Mouse (Mus musculus): Measurements from ENCODE around the gene Timm10. TPM values are rescaled to one million over a fixed set of nuclear protein-coding genes. Genes with fewer than 3 reads are reported as not detected.

Timm10 gene
- polyA plus RNA-seq, 1 experiment = 25.3 TPM

DNA sequence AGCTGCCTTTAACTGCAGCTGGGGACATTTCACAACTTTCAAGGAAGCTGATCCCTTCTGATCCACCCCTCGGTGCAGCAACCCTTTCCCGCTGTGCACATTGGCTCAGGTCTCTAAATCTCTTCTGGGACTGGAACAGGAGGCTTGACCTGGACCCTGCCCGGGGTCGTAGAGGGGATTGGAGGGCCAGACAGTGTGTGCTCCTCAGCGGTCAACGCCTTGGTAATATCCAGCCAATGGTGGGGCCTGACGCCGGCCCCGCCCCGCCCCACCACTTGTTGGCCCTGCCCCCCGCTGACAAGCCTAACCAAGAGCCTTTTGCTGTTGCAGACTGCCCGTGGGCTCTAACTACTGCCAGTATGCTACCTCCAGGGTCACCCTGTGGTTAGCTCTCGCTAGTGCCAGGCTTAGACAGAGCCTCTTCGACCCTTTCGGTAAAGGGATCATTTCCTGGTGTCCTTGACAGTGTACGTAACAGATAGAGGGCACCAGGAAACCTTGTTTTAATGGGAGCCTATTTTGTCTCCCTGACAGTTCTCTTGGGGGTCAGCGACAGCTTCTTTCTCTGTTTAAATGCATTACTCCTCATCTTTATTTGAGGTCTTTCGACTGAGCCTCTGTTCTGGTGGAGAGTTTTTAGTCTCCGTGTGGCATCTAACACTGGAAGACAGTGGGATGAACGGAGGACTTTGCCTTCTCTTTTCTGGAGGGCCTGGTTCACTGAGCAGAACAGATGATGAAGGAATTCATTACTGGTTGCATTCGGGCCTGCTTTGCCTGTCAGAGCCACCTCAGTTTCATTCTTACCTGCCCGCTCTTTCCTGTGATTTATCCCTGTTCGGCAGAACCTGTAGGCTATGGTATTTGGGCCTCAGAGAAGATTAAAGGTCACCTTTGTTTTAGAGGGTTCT lies 24.6 kb downstream of the Timm10 start:
- H3K4me3 ChIP-seq (ENCODE audit: insufficient read depth, low read length) = no peak overlapping the region
- TF ChIP-seq POLR2A (IDR thresholded peaks at IDR 0.05; ENCODE audit: low read depth, low read length) (no peak), CTCF (IDR thresholded peaks at IDR 0.05; ENCODE audit: borderline replicate concordance, insufficient read depth, low read length) (no peak)
- no peaks in the 10 kb centered on the region for H3K4me1 ChIP-seq (ENCODE audit: control insufficient read depth, insufficient read depth, low read length)
- H3K27ac ChIP-seq (ENCODE audit: insufficient read depth, low read length) = no peak overlapping the region

GRCm38 (mm10) chr2:84855732-84856131 lies 28.9 kb downstream of the Timm10 start:
- TF ChIP-seq POLR2A (IDR thresholded peaks at IDR 0.05; ENCODE audit: low read depth, low read length) (no peak), CTCF (IDR thresholded peaks at IDR 0.05; ENCODE audit: borderline replicate concordance, insufficient read depth, low read length) (peak; percentile 80; the same call in 1 of the 2 replicates)
- Histone ChIP-seq H3K4me3 (ENCODE audit: insufficient read depth, low read length) (no peak overlapping the region), H3K27ac (ENCODE audit: insufficient read depth, low read length) (no peak overlapping the region), H3K4me1 (ENCODE audit: control insufficient read depth, insufficient read depth, low read length) (0 out of 2 replicates have a peak, but pooled peaks cover 3% of the 10 kb centered on the region)

DNA sequence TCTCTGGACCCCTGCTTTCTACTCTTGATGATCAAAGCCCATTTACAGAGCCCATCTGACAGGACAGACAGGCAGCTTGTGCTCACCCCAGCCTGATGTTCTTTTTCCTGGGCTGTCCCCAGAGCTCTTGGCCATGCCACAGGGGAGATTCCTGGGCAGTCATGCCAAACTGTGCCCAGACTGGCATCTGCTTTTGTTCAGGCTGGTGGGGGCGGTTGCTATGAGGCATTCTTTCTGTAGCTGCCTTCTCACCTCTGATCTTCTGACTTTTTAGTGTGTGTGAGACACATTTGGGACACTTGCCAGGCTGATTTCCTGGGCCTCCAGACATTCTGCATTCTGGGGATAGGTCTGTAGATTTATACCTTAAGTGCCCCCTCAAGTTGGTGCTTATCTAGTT lies 31.8 kb downstream of the Timm10 start:
- no peak overlapping the region for H3K27ac ChIP-seq (ENCODE audit: insufficient read depth, low read length)
- 0 out of 2 replicates have a peak, but pooled peaks cover 3% of the 10 kb centered on the region for H3K4me1 ChIP-seq (ENCODE audit: control insufficient read depth, insufficient read depth, low read length)
- TF ChIP-seq CTCF (IDR thresholded peaks at IDR 0.05; ENCODE audit: borderline replicate concordance, insufficient read depth, low read length) (no peak), POLR2A (IDR thresholded peaks at IDR 0.05; ENCODE audit: low read depth, low read length) (no peak)
- no peak overlapping the region for H3K4me3 ChIP-seq (ENCODE audit: insufficient read depth, low read length)

DNA sequence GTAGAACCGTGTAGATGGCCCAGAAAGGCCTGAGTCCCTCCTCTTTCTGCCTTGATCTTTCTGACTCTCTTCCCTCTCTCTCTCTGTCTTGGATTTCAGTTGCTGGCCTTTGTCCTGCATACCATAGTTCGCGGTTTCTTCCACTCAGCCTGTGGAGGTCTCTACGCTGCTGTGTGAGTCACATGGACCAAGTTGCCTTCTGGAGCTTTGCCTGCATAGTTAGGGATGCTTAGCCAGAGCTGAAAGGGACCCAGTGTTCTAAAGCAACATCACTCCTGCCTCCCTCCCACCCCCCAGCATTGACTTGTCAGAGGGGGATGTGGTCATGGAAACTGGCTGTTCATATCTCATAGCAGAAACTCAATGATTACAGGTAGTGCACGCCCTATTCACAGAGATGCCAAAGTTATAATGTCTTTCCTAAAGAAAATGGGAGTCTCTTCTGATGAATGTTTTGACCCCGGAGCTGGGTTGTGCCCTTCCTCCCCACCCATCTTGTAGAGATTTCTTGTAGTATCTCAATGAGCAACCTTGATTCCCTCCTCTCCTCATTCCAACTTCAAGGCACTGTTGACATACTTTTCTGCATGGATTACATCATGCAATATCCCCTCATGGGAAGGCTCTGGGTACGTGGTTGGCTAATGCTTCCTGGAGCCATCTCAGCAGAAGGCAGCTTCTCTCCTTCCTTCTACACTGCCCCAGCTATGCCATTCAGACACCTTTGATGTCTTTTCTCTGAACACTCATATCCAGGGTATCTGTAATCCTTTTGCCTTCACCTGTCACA lies 33.4 kb downstream of the Timm10 start:
- Histone ChIP-seq H3K27ac (ENCODE audit: insufficient read depth, low read length) (peak overlapping the region; percentile 35), H3K4me1 (ENCODE audit: control insufficient read depth, insufficient read depth, low read length) (0 out of 2 replicates have a peak, but pooled peaks cover 3% of the 10 kb centered on the region)

GRCm38 (mm10) chr2:84861430-84861829 lies 34.6 kb downstream of the Timm10 start:
- TF ChIP-seq POLR2A (IDR thresholded peaks at IDR 0.05; ENCODE audit: low read depth, low read length) (no peak), CTCF (IDR thresholded peaks at IDR 0.05; ENCODE audit: borderline replicate concordance, insufficient read depth, low read length) (no peak)
- Histone ChIP-seq H3K27ac (ENCODE audit: insufficient read depth, low read length) (no peak overlapping the region), H3K4me3 (ENCODE audit: insufficient read depth, low read length) (no peak overlapping the region), H3K4me1 (ENCODE audit: control insufficient read depth, insufficient read depth, low read length) (0 out of 2 replicates have a peak, but pooled peaks cover 3% of the 10 kb centered on the region)

More for the DNA sequence above, 33.4 kb downstream of the Timm10 start:
- no peak overlapping the region for H3K4me3 ChIP-seq (ENCODE audit: insufficient read depth, low read length)
- TF ChIP-seq CTCF (IDR thresholded peaks at IDR 0.05; ENCODE audit: borderline replicate concordance, insufficient read depth, low read length) (no peak), POLR2A (IDR thresholded peaks at IDR 0.05; ENCODE audit: low read depth, low read length) (no peak)

GRCm38 (mm10) chr2:84862231-84862630 lies 35.4 kb downstream of the Timm10 start:
- Histone ChIP-seq H3K27ac (ENCODE audit: insufficient read depth, low read length) (no peak overlapping the region), H3K4me3 (ENCODE audit: insufficient read depth, low read length) (no peak overlapping the region), H3K4me1 (ENCODE audit: control insufficient read depth, insufficient read depth, low read length) (0 out of 2 replicates have a peak, but pooled peaks cover 3% of the 10 kb centered on the region)
- TF ChIP-seq CTCF (IDR thresholded peaks at IDR 0.05; ENCODE audit: borderline replicate concordance, insufficient read depth, low read length) = no peak

DNA sequence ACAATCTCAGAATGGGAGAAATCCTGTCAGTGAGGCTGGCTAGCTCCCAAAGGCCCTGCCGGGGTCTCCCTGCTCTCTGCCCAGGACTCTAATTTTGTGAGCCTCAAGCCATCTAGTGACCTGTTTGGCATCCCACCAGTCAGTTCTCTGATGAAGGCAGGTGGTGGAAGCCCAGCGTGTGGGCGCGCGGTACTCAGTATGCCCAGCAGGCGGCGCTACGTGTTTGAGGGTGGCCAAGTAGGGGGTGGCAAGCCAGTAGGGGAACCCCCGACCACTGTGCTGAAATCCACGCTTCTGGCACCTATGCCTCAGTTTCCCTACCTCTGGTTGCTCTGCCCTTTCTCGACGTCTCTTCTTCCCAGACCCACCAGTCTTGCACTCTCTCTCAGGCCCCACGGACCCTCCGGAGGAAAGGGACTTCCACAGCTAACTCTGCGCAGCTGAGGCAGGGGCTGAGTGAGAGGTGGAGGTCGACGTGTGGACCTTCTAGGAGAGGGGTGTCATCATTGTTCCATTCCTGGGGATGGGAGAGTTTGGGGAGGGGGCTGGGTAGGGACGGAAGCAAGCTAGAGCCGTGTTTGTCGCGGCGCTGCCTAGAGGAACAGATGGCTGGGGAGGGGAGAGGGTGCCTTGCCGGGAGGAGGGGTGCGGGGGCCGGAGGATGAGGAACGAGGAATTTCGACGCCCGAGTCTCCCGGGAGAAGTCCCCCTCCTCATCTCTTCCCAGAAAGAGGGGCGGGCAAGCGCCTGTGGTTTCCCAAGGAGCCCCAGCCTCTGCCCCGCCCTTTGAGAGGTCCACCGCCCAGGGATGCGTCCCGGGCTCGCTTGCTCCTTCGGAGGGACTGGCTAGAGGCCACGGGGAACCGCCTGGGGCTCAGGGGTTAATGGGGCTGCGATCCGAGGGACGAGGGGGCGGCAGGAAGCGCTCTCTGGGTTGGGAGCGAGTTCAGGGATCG lies 39.1 kb downstream of the Timm10 start:
- no peak overlapping the region for H3K27ac ChIP-seq (ENCODE audit: insufficient read depth, low read length)
- H3K4me3 ChIP-seq (ENCODE audit: insufficient read depth, low read length) = no peak overlapping the region
- peak; percentile 65; the same call in 1 of the 2 replicates for TF ChIP-seq CTCF (IDR thresholded peaks at IDR 0.05; ENCODE audit: borderline replicate concordance, insufficient read depth, low read length)
- TF ChIP-seq POLR2A (IDR thresholded peaks at IDR 0.05; ENCODE audit: low read depth, low read length) = no peak
- no peaks in the 10 kb centered on the region for H3K4me1 ChIP-seq (ENCODE audit: control insufficient read depth, insufficient read depth, low read length)

GRCm38 (mm10) chr2:84868521-84868943 lies 41.7 kb downstream of the Timm10 start:
- TF ChIP-seq POLR2A (IDR thresholded peaks at IDR 0.05; ENCODE audit: low read depth, low read length) = no peak
- TF ChIP-seq CTCF (IDR thresholded peaks at IDR 0.05; ENCODE audit: borderline replicate concordance, insufficient read depth, low read length) = peak; percentile 54; the same call in 1 of the 2 replicates
- H3K4me3 ChIP-seq (ENCODE audit: insufficient read depth, low read length) = no peak overlapping the region
- H3K4me1 ChIP-seq (ENCODE audit: control insufficient read depth, insufficient read depth, low read length) = no peaks in the 10 kb centered on the region
- H3K27ac ChIP-seq (ENCODE audit: insufficient read depth, low read length) = no peak overlapping the region

GRCm38 (mm10) chr2:84868977-84869376 lies 42.2 kb downstream of the Timm10 start:
- Histone ChIP-seq H3K27ac (ENCODE audit: insufficient read depth, low read length) (no peak overlapping the region), H3K4me3 (ENCODE audit: insufficient read depth, low read length) (no peak overlapping the region), H3K4me1 (ENCODE audit: control insufficient read depth, insufficient read depth, low read length) (no peaks in the 10 kb centered on the region)
- TF ChIP-seq CTCF (IDR thresholded peaks at IDR 0.05; ENCODE audit: borderline replicate concordance, insufficient read depth, low read length) (no peak), POLR2A (IDR thresholded peaks at IDR 0.05; ENCODE audit: low read depth, low read length) (no peak)

Measured in embryonic fibroblast, embryonic 13.5 days (primary cell).